Mouse (Mus musculus): ENCODE measurements around the gene H2al1h.

GRCm38 (mm10) chrX:11345762-11346161, 24.5 kb downstream of the H2al1h start:
- TF ChIP-seq CTCF (IDR thresholded peaks at IDR 0.05; ENCODE audit: borderline replicate concordance, control insufficient read depth, extremely low read depth, insufficient read depth, low read length, poor library complexity) (no peak), POLR2A (IDR thresholded peaks at IDR 0.05; ENCODE audit: control insufficient read depth, extremely low read depth, insufficient read depth, low read length, poor library complexity) (no peak)

Data from thymus, adult 2 months (tissue).